Mouse (Mus musculus) heart, adult 2 months (tissue): ENCODE results near the gene Ptgs1. TPM values are rescaled to one million over a fixed set of nuclear protein-coding genes. Genes with fewer than 3 reads are reported as not detected.

Source experiments
- DNase-seq, 2 experiments: peaks; one replicate each; pipeline ENCODE4 v3.0.0; 2021
- H3K27ac ChIP-seq: fragments of 200-600 bp; 2 replicates; pipeline ENCODE4 v1.8.1; 2022
- H3K27me3 ChIP-seq: fragments of 200-500 bp; 2 replicates; pipeline ENCODE4 v1.6.1; 2012; ENCODE audit warnings: mild to moderate bottlenecking, low read length, inconsistent platforms, mixed read lengths; ENCODE audit not compliant: control insufficient read depth, insufficient read depth
- H3K36me3 ChIP-seq: fragments of 200-500 bp; 2 replicates; pipeline ENCODE4 v1.6.1; 2012; ENCODE audit warnings: low read length, inconsistent platforms; ENCODE audit not compliant: control insufficient read depth, insufficient read depth
- H3K4me1 ChIP-seq: fragments of 200-500 bp; 2 replicates; pipeline ENCODE4 v1.6.1; 2011; ENCODE audit warnings: low read length; ENCODE audit not compliant: control insufficient read depth, insufficient read depth
- H3K4me3 ChIP-seq: fragments of 200-600 bp; 2 replicates; pipeline ENCODE4 v1.8.1; 2022
- H3K79me2 ChIP-seq: fragments of 200-500 bp; replicated peaks from 2 replicates; pipeline ENCODE4 v1.6.1; 2012; ENCODE audit warnings: mild to moderate bottlenecking, inconsistent platforms, low read length, moderate library complexity, mixed read lengths; ENCODE audit not compliant: control insufficient read depth, insufficient read depth
- H3K9ac ChIP-seq: fragments of 200-500 bp; 2 replicates; pipeline ENCODE4 v1.6.1; 2012; ENCODE audit warnings: low read depth, mild to moderate bottlenecking, control low read depth, inconsistent platforms, low read length, mixed read lengths
- CTCF ChIP-seq: fragments of 200-600 bp; IDR thresholded peaks from 2 replicates; pipeline ENCODE4 v1.8.1; 2022; ENCODE audit warnings: antibody characterized with exemption, mild to moderate bottlenecking, moderate library complexity
- EP300 ChIP-seq: fragments of 200-500 bp; IDR thresholded peaks from 2 replicates; pipeline ENCODE4 v1.6.1; 2011; ENCODE audit warnings: low read depth, low read length, control low read depth; ENCODE audit not compliant: insufficient read depth
- POLR2A ChIP-seq: fragments of 200-500 bp; IDR thresholded peaks from 2 replicates; pipeline ENCODE4 v1.6.1; 2011; ENCODE audit warnings: mild to moderate bottlenecking, low read depth, low read length, control low read depth; ENCODE audit not compliant: insufficient read depth
- WGBS: fragments of 180-500 bp; shearing (Covaris S2); methylation state at CpG from one replicate; pipeline ENCODE4 v1.1.7; 2018; 5-methylcytosine and 5-hydroxymethylcytosine counted together
- intact Hi-C: fragments of 180-260 bp; cut with DNase I; formaldehyde crosslinking; loops from one replicate; pipeline ENCODE4 v1.15.1; 2025
- polyA plus RNA-seq: library from polyadenylated mRNA; depleted of rRNA; stranded (reverse); fragments of >200 nt; gene quantifications from 2 replicates; pipeline ENCODE4 v1.2.3, GENCODE M21; 2012
- total RNA-seq, 2 experiments: library from RNA; stranded (reverse); gene quantifications; 2 replicates each; pipeline ENCODE4 v1.2.3; 2021

Ptgs1 gene
- total and polyA plus RNA-seq, 3 experiments = 14.4 to 20.0 (median 15.8) TPM

DNA sequence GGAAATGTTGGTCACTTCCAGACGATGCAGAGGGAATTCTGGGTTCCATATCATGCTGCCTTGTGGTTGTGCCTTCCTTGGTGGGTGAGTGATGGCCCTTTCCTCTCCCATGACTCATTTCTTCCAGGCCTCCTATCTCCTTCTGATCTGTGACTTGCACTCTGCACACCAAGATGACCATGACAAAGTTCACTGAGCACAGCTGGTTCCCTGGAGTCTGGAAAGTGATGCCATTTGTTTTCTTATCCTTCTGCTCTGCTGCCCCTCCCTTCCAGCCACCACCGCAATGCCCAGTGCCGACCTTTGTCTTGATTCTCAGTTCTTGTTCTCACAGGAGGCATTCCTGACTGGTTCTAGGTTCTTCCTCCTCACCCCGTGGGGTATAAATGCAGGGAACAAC, 29.2 kb downstream of the Ptgs1 start:
- Histone ChIP-seq H3K27ac (no peak overlapping the region), H3K4me3 (no peak overlapping the region), H3K79me2 (no peaks in the 10 kb centered on the region), H3K36me3 (no peaks in the 10 kb centered on the region), H3K4me1 (no peaks in the 10 kb centered on the region), H3K9ac (no peak overlapping the region), H3K27me3 (no peaks in the 10 kb centered on the region)
- intact Hi-C loops = no loop called here
- whole genome bisulfite sequencing = 38% methylated on average over 4 of the region's 4 CpGs
- DNase-seq = no peak
- TF ChIP-seq EP300 (no peak), POLR2A (no peak), CTCF (no peak)

DNA sequence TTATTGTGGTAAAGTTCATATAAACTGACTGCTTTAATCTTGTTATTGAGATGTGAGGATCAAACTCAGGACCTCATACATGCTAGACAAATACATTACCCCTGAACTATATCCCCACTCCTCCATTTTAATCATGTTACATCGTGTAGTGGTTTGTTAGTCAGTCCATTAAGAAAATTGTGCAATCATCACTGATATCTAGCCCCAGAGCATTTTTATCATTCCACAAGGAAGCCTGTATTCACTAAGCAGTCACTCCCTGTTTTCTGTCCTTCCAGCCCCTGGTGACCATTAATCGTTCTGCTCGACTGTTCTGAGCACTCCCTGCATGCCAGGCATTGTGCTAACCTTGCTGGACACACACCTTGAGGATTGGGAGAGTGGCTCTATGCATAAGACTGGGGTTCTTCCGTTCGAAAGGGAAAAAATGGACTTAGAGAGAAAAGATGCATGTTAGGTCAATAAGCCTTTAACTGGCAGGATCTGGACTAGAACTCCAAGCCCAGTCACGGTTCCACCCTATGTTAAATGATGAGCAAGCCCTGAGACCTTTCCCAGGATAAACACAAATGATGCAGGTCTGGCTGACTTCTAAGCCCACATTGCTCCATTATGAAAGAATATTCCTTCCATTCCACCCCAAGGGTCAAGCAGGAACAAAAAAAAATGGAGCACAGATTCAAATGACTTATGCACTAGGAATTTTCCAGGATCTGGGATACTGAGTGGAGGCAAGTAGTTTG, 29.7 kb downstream of the Ptgs1 start:
- no peak overlapping the region for H3K27ac ChIP-seq
- intact Hi-C loops = no loop called here
- no peaks in the 10 kb centered on the region for H3K27me3 ChIP-seq
- no peak for DNase-seq
- no peaks in the 10 kb centered on the region for H3K4me1 ChIP-seq
- H3K79me2 ChIP-seq = no peaks in the 10 kb centered on the region
- no peaks in the 10 kb centered on the region for H3K36me3 ChIP-seq
- H3K4me3 ChIP-seq = no peak overlapping the region
- WGBS = 71% methylated on average over 6 of the region's 6 CpGs
- TF ChIP-seq CTCF (no peak), POLR2A (no peak), EP300 (no peak)
- no peak overlapping the region for H3K9ac ChIP-seq

DNA sequence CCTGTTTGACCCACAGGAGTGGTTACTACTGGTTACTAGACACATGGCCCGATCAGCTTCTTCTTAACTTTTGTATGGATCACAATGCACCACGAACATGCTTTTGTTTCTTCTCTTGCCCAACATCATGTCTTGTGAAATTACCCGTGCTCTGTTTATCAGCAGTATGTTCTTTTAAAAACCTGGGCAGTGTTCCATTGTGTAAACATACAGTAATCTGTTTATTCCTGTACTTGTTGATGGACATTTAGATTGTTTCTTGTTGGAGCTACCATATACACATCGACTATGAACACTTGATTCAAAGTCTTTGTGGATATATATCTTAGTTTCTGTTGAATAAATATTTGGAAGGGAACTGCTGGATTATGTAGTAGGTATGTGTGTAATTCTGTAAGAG, 31.8 kb downstream of the Ptgs1 start:
- no peaks in the 10 kb centered on the region for H3K79me2 ChIP-seq
- no peaks in the 10 kb centered on the region for H3K36me3 ChIP-seq
- no peak overlapping the region for H3K9ac ChIP-seq
- intact Hi-C loops = no loop called here
- 68% methylated on average over 4 of the region's 4 CpGs for WGBS
- TF ChIP-seq EP300 = no peak
- no peak for TF ChIP-seq CTCF
- TF ChIP-seq POLR2A = no peak
- no peak overlapping the region for H3K27ac ChIP-seq
- no peak for DNase-seq
- no peaks in the 10 kb centered on the region for H3K27me3 ChIP-seq
- no peak overlapping the region for H3K4me3 ChIP-seq
- no peaks in the 10 kb centered on the region for H3K4me1 ChIP-seq

DNA sequence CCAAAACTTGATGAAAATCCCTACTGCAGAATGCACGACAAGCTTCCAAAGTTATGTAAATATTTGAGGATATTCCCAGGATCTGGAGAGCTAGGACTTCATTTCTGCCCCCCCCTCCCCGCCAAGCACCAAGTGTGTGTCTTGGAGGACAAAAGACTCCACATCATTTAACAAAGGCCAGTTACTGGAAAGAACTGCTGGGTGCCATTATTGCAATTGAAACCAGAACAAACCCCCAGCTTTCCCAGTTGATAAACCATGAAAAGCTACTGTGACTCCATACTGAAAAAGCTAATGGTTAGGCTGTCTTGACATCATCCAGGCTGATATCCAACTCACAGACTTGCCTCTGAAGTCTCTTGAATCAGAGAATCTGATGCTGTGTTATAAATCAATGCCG, 39.2 kb downstream of the Ptgs1 start:
- Histone ChIP-seq H3K79me2 (no peaks in the 10 kb centered on the region), H3K36me3 (no peaks in the 10 kb centered on the region), H3K4me3 (no peak overlapping the region), H3K9ac (no peak overlapping the region), H3K27ac (no peak overlapping the region), H3K27me3 (no peaks in the 10 kb centered on the region), H3K4me1 (no peaks in the 10 kb centered on the region)
- no peak for DNase-seq
- no peak for TF ChIP-seq POLR2A
- no peak for TF ChIP-seq EP300
- TF ChIP-seq CTCF = no peak
- intact Hi-C loops = no loop called here
- WGBS = 84% methylated on average over 3 of the region's 3 CpGs

DNA sequence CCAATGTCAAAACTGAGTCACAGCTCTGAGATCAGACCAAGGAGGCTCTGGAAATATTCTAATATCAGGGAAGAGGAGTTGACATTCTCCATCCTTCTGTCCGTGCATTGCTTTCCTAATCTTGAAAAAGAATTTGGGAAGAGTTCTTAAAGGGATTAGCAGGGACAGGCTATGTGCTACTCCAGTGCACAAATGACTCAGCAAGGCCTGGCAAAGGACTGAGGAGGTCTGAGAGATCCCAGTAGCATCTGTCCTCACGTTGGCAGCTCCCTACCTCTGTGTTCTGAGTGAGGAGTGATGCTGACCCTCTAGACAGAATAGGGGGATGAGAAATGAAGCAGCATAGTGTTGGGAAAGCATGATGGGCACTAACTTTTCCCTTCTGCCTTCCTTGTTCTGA, 40.0 kb downstream of the Ptgs1 start:
- no peaks in the 10 kb centered on the region for H3K79me2 ChIP-seq
- H3K4me3 ChIP-seq = no peak overlapping the region
- 41% methylated on average over 2 of the region's 2 CpGs for WGBS
- DNase-seq = no peak
- no peaks in the 10 kb centered on the region for H3K36me3 ChIP-seq
- H3K4me1 ChIP-seq = no peaks in the 10 kb centered on the region
- TF ChIP-seq CTCF = no peak
- TF ChIP-seq POLR2A = no peak
- TF ChIP-seq EP300 = no peak
- no peak overlapping the region for H3K9ac ChIP-seq
- H3K27ac ChIP-seq = no peak overlapping the region
- intact Hi-C loops = no loop called here
- H3K27me3 ChIP-seq = no peaks in the 10 kb centered on the region

DNA sequence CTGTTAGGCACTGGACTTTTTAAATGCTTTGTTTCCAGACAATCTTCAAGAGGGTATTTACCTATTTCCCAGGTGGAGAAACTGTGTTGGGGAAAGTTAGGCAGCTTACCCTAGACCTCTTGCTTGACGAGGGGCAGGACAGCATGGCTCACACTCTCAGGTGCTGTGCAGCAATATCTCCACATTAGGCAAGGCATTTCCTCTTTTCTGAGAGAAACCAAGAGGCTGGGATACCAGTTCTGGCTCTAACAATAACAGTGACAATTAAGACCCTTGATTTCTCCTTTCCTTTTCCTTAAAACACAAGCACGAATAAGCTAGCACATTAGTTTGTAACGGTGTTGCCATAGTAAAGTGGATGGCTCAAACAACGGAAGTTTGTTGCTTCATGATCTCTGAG, 40.9 kb downstream of the Ptgs1 start:
- H3K4me1 ChIP-seq = no peaks in the 10 kb centered on the region
- no peak overlapping the region for H3K27ac ChIP-seq
- H3K27me3 ChIP-seq = no peaks in the 10 kb centered on the region
- no peak for DNase-seq
- no peak for TF ChIP-seq CTCF
- no peak for TF ChIP-seq POLR2A
- TF ChIP-seq EP300 = no peak
- H3K79me2 ChIP-seq = no peaks in the 10 kb centered on the region
- intact Hi-C loops = no loop called here
- no peaks in the 10 kb centered on the region for H3K36me3 ChIP-seq
- no peak overlapping the region for H3K4me3 ChIP-seq
- WGBS = 61% methylated on average over 4 of the region's 4 CpGs
- H3K9ac ChIP-seq = no peak overlapping the region
